Mouse (Mus musculus): ENCODE measurements around the gene Arrb1. TPM values are rescaled to one million over a fixed set of nuclear protein-coding genes. Genes with fewer than 3 reads are reported as not detected.

Arrb1 gene
- polyA plus RNA-seq, 1 experiment from 2014 or later = 7.8 TPM

DNA sequence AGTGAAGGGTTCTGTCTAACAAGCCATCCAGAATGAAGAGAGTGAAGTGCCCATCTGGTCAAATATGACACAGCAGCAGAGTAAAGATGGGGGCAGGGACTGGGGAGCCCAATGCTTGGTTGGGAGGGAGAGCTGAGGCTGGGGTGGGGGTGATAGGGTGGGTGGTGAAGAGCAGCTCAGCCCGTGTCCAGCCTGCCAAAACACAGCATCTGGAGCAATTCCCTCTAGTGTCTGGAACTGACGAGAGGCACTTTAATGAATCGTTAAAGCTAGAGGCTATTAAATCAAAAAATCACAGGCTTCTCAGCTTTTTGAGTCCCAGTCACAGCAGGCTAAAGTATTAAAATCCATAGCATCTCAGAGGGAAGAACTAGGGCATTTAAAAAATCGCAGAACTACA is 114.3 kb downstream of the Arrb1 start:
- H3K9ac ChIP-seq = no peak overlapping the region
- no peak overlapping the region for H3K4me3 ChIP-seq (ENCODE audit: low read depth, low read length)
- H3K9me3 ChIP-seq (ENCODE audit: low read depth, low read length) = no peaks in the 10 kb centered on the region
- no peaks in the 10 kb centered on the region for H3K27me3 ChIP-seq (ENCODE audit: insufficient read depth, low read length)
- no peak for TF ChIP-seq CTCF (IDR thresholded peaks at IDR 0.05; ENCODE audit: low read depth)
- ATAC-seq (ENCODE audit: insufficient read depth) (no peak), DNase-seq (no peak)
- H3K36me3 ChIP-seq (ENCODE audit: insufficient read depth) = no peaks in the 10 kb centered on the region
- no peak overlapping the region for H3K4me2 ChIP-seq
- WGBS = 66% methylated on average over 4 of the region's 4 CpGs
- no peak overlapping the region for H3K27ac ChIP-seq (ENCODE audit: low read depth)
- no peaks in the 10 kb centered on the region for H3K4me1 ChIP-seq (ENCODE audit: insufficient read depth)

DNA sequence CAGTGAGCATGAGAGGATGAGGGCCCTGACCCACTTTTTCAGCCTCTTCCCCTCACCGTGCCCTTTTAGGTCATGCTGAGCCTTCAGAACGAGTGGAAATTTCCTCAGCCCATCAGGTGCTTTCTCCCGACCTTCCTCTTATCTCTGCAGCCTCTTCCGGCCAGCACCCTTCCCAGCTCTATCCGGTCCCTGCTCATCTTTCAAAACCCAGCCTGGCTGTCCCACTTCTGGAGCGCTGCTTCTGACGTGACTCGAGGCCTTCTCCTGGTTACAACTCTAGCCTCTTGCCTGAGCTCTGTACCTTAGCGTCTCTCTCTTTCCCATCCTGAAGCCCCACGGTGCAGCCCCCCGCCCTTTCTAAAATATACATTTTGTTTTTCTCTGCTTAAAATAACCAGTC is 119.0 kb downstream of the Arrb1 start:
- no peak overlapping the region for H3K4me2 ChIP-seq
- WGBS = 57% methylated on average over 11 of the region's 11 CpGs
- H3K9ac ChIP-seq = no peak overlapping the region
- H3K4me1 ChIP-seq (ENCODE audit: insufficient read depth) = no peaks in the 10 kb centered on the region
- TF ChIP-seq CTCF (IDR thresholded peaks at IDR 0.05; ENCODE audit: low read depth) = no peak
- no peak overlapping the region for H3K4me3 ChIP-seq (ENCODE audit: low read depth, low read length)
- DNase-seq (no peak), ATAC-seq (ENCODE audit: insufficient read depth) (no peak)
- H3K27me3 ChIP-seq (ENCODE audit: insufficient read depth, low read length) = 0 out of 2 replicates have a peak, but pooled peaks cover 3% of the 10 kb centered on the region
- no peak overlapping the region for H3K27ac ChIP-seq (ENCODE audit: low read depth)
- no peaks in the 10 kb centered on the region for H3K36me3 ChIP-seq (ENCODE audit: insufficient read depth)
- no peaks in the 10 kb centered on the region for H3K9me3 ChIP-seq (ENCODE audit: low read depth, low read length)

MicroRNAs encoded within 50 kb of the gene (microRNA counts, 519-probe panel; counts per million panel counts)
- 2,529 counts per million, percentile 46 among the panel's probes with 10 or more counts for microRNA mmu-miR-326

Small RNA genes lying within 50 kb of the gene (microRNA-seq; reads per million reads assigned to microRNA genes)
- gene Mir326 (ENCODE audit: borderline number of aligned reads) = 64.2 reads per million, percentile 42 among the genes with 10 or more reads in this experiment

Other genes starting within 250 kb of the Arrb1 start
- gene Serpinh1, start 182.2 kb upstream of the Arrb1 start, polyA plus RNA-seq (2014; fragmentation: Nextera tagmentation; extraction: Ambion mirVana) = 663 and 691 TPM in 2 replicates
- 20.2 and 21.8 TPM in 2 replicates for gene Gdpd5, start 154.1 kb upstream of the Arrb1 start, polyA plus RNA-seq (2014; fragmentation: Nextera tagmentation; extraction: Ambion mirVana)
- 0.95 and 1.2 TPM in 2 replicates for gene Klhl35, start 69.5 kb upstream of the Arrb1 start, polyA plus RNA-seq (2014; fragmentation: Nextera tagmentation; extraction: Ambion mirVana)
- 922 and 969 TPM in 2 replicates for gene Rps3, start 51.7 kb upstream of the Arrb1 start, polyA plus RNA-seq (2014; fragmentation: Nextera tagmentation; extraction: Ambion mirVana)
- gene Tpbgl, start 91.6 kb downstream of the Arrb1 start, polyA plus RNA-seq (2014; fragmentation: Nextera tagmentation; extraction: Ambion mirVana) = 1.2 TPM in 2 replicates
- gene Slco2b1, start 175.9 kb downstream of the Arrb1 start, polyA plus RNA-seq (2014; fragmentation: Nextera tagmentation; extraction: Ambion mirVana) = 2.9 and 4.0 TPM in 2 replicates
- gene Olfr520, start 194.8 kb downstream of the Arrb1 start, polyA plus RNA-seq (2014; fragmentation: Nextera tagmentation; extraction: Ambion mirVana) = not detected in 2 replicates
- not detected in 2 replicates for gene Olfr521, start 228.0 kb downstream of the Arrb1 start, polyA plus RNA-seq (2014; fragmentation: Nextera tagmentation; extraction: Ambion mirVana)

Data from lung, embryonic 14.5 days (tissue).